Mouse (Mus musculus): Measurements from ENCODE around the gene Creb3l1.

DNA sequence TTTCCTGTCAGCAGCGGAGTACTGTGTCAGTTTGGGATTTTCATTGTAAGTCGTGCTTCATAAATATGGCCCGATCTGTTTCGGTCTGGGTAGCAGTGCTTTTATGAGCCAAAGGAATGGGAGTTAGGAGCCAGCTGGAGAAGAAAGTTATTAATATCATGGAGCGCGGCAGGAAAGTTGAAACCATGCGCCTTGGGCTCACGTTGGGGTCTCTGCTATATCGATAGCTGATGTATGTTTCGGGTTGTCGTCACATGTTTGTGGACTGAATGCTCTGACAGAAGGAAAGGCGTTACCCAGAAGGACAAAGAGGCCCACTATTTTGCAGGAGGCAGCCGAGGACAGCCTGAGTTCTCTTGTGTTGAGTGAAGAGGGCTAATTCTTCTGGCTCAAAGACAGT lies 32.5 kb upstream of the Creb3l1 start:
- no peak for TF ChIP-seq POLR2A (IDR thresholded peaks at IDR 0.05; ENCODE audit: low read depth, low read length)
- no peak for TF ChIP-seq CTCF (IDR thresholded peaks at IDR 0.05; ENCODE audit: extremely low read depth, insufficient read length, insufficient replicate concordance, low read depth, low read length)

Measured in small intestine, adult 2 months (tissue).